Mouse (Mus musculus) CH12.LX (cell line): Measurements from ENCODE around the gene Itih4. TPM values are rescaled to one million over a fixed set of nuclear protein-coding genes. Genes with fewer than 3 reads are reported as not detected.
A peak's percentile ranks its signal among the peaks of the same experiment; 100 is the strongest.

Source experiments
- DNase-seq: peaks from one replicate; pipeline ENCODE4 v3.0.0-alpha.2; 2013; ENCODE audit errors: extremely low read depth
- H3K27ac ChIP-seq: 2 replicates; pipeline ENCODE4 v1.5.1; 2012; ENCODE audit warnings: low read depth, mild to moderate bottlenecking, control low read depth, moderate library complexity; ENCODE audit not compliant: insufficient read depth
- H3K27me3 ChIP-seq: replicated peaks from 2 replicates; pipeline ENCODE3; 2012; ENCODE audit warnings: inconsistent platforms
- H3K36me3 ChIP-seq, 2 experiments: replicated peaks in 1 of 2; 2 replicates each; pipeline versions ENCODE3 to v1.6.1; 2012; ENCODE audit warnings: inconsistent platforms in 1 of 2, low read length in 1 of 2, mild to moderate bottlenecking in 1 of 2, mixed read lengths in 1 of 2, moderate library complexity in 1 of 2; ENCODE audit not compliant: control insufficient read depth in 1 of 2, insufficient read depth in 1 of 2
- H3K4me1 ChIP-seq, 2 experiments: 2 replicates each; pipeline ENCODE4 v1.6.1; 2012; ENCODE audit warnings: inconsistent platforms in 1 of 2, moderate library complexity in 1 of 2; ENCODE audit not compliant: insufficient read depth in 2 of 2, control insufficient read depth in 1 of 2
- H3K4me2 ChIP-seq: 2 replicates; pipeline ENCODE4 v1.6.1; 2012; ENCODE audit warnings: low read depth, mild to moderate bottlenecking, control low read depth; ENCODE audit not compliant: poor library complexity, insufficient read depth, severe bottlenecking
- H3K4me3 ChIP-seq, 3 experiments: fragments of 150-350 bp in 1 of 3; sonication (generic) in 1 of 3; replicated peaks in 1 of 3; 2 replicates each; pipeline versions ENCODE3 to v1.5.1; 2011 to 2012; ENCODE audit warnings: low read depth in 2 of 3, low read length in 2 of 3, mild to moderate bottlenecking in 2 of 3, moderate library complexity in 2 of 3, control low read depth in 1 of 3, improper control_type of control experiment in 1 of 3, inconsistent platforms in 1 of 3, mixed read lengths in 1 of 3; ENCODE audit not compliant: poor library complexity in 1 of 3
- H3K79me2 ChIP-seq: replicated peaks from 2 replicates; pipeline ENCODE4 v1.6.1; 2012; ENCODE audit warnings: mild to moderate bottlenecking, moderate library complexity; ENCODE audit not compliant: control insufficient read depth, poor library complexity, insufficient read depth, severe bottlenecking; ENCODE audit errors: extremely low read depth
- H3K9ac ChIP-seq: 2 replicates; pipeline ENCODE4 v1.6.1; 2012; ENCODE audit warnings: low read depth, mild to moderate bottlenecking, control low read depth, moderate library complexity; ENCODE audit not compliant: insufficient read depth
- H3K9me3 ChIP-seq: replicated peaks from 2 replicates; pipeline ENCODE3; 2012; ENCODE audit warnings: low read length, inconsistent platforms, mixed read lengths
- BHLHE40 ChIP-seq: IDR thresholded peaks from 2 replicates; pipeline ENCODE4 v1.6.1; 2011; ENCODE audit warnings: mild to moderate bottlenecking, low read depth, low read length, improper control_type of control experiment
- CHD1 ChIP-seq: IDR thresholded peaks from 2 replicates; pipeline ENCODE4 v1.6.1; 2012; ENCODE audit warnings: low read depth, low read length, improper control_type of control experiment, inconsistent platforms
- CTCF ChIP-seq, 2 experiments: IDR thresholded peaks in 1 of 2; conservative IDR thresholded peaks in 1 of 2; 2 replicates each; pipeline ENCODE4 v1.5.1; 2011 to 2012; ENCODE audit warnings: low read depth in 2 of 2, low read length in 2 of 2, improper control_type of control experiment in 1 of 2, inconsistent platforms in 1 of 2, mild to moderate bottlenecking in 1 of 2, moderate library complexity in 1 of 2
- ETS1 ChIP-seq: conservative IDR thresholded peaks from 2 replicates; pipeline ENCODE4 v1.6.1; 2012; ENCODE audit warnings: low read depth, mild to moderate bottlenecking, inconsistent platforms, low read length, improper control_type of control experiment, moderate library complexity
- JUN ChIP-seq: IDR thresholded peaks from 2 replicates; pipeline ENCODE4 v1.6.1; 2011; ENCODE audit warnings: low read depth, mild to moderate bottlenecking, low read length, improper control_type of control experiment, moderate library complexity; ENCODE audit not compliant: insufficient read depth
- JUND ChIP-seq: conservative IDR thresholded peaks from 2 replicates; pipeline ENCODE4 v1.6.1; 2011; ENCODE audit warnings: low read depth, low read length, improper control_type of control experiment
- KAT2A ChIP-seq: IDR thresholded peaks from 2 replicates; pipeline ENCODE4 v1.6.1; 2012; ENCODE audit warnings: low read length, improper control_type of control experiment, inconsistent platforms; ENCODE audit not compliant: insufficient replicate concordance
- MAFK ChIP-seq: IDR thresholded peaks from 2 replicates; pipeline ENCODE4 v1.6.1; 2011; ENCODE audit warnings: low read length, improper control_type of control experiment; ENCODE audit not compliant: insufficient replicate concordance
- MAX ChIP-seq: IDR thresholded peaks from 2 replicates; pipeline ENCODE4 v1.6.1; 2011; ENCODE audit warnings: low read length, improper control_type of control experiment
- MEF2A ChIP-seq: IDR thresholded peaks from 2 replicates; pipeline ENCODE4 v1.6.1; 2014; ENCODE audit warnings: low read depth, mild to moderate bottlenecking, inconsistent platforms, low read length, improper control_type of control experiment, borderline replicate concordance
- MXI1 ChIP-seq: IDR thresholded peaks from 2 replicates; pipeline ENCODE4 v1.6.1; 2011; ENCODE audit warnings: mild to moderate bottlenecking, low read depth, low read length, improper control_type of control experiment
- MYC ChIP-seq: IDR thresholded peaks from 2 replicates; pipeline ENCODE4 v1.6.1; 2011; ENCODE audit warnings: low read depth, mild to moderate bottlenecking, improper control_type of control experiment, low read length
- NELFE ChIP-seq: IDR thresholded peaks from 2 replicates; pipeline ENCODE4 v1.6.1; 2011; ENCODE audit warnings: low read depth, low read length, improper control_type of control experiment
- NRF1 ChIP-seq: IDR thresholded peaks from 2 replicates; pipeline ENCODE4 v1.6.1; 2014; ENCODE audit warnings: low read depth, mild to moderate bottlenecking, inconsistent platforms, low read length, improper control_type of control experiment, moderate library complexity
- PAX5 ChIP-seq: IDR thresholded peaks from 2 replicates; pipeline ENCODE4 v1.6.1; 2012; ENCODE audit warnings: low read length, inconsistent platforms, mixed read lengths
- POLR2A ChIP-seq: IDR thresholded peaks from 2 replicates; pipeline ENCODE4 v1.6.1; 2011; ENCODE audit warnings: low read depth, mild to moderate bottlenecking, improper control_type of control experiment, low read length
- POLR2AphosphoS2 ChIP-seq: IDR thresholded peaks from 2 replicates; pipeline ENCODE4 v1.6.1; 2011; ENCODE audit warnings: low read depth, low read length, improper control_type of control experiment
- RCOR1 ChIP-seq: conservative IDR thresholded peaks from 2 replicates; pipeline ENCODE4 v1.6.1; 2012; ENCODE audit warnings: low read depth, mild to moderate bottlenecking, inconsistent platforms, low read length, improper control_type of control experiment
- SIN3A ChIP-seq: IDR thresholded peaks from 2 replicates; pipeline ENCODE4 v1.6.1; 2012; ENCODE audit warnings: low read length, improper control_type of control experiment, inconsistent platforms
- SMC3 ChIP-seq: IDR thresholded peaks from 2 replicates; pipeline ENCODE4 v1.6.1; 2011; ENCODE audit warnings: low read depth, low read length, improper control_type of control experiment
- TBP ChIP-seq: conservative IDR thresholded peaks from 2 replicates; pipeline ENCODE4 v1.6.1; 2011; ENCODE audit warnings: low read depth, low read length, improper control_type of control experiment
- TCF12 ChIP-seq: IDR thresholded peaks from 2 replicates; pipeline ENCODE4 v1.6.1; 2014; ENCODE audit warnings: low read depth, mild to moderate bottlenecking, inconsistent platforms, low read length, improper control_type of control experiment
- UBTF ChIP-seq: IDR thresholded peaks from 2 replicates; pipeline ENCODE4 v1.6.1; 2012; ENCODE audit warnings: low read depth, mild to moderate bottlenecking, inconsistent platforms, low read length, improper control_type of control experiment, moderate library complexity
- USF1 ChIP-seq: IDR thresholded peaks from 2 replicates; pipeline ENCODE4 v1.6.1; 2014; ENCODE audit warnings: low read depth, mild to moderate bottlenecking, inconsistent platforms, low read length, improper control_type of control experiment
- ZC3H11A ChIP-seq: IDR thresholded peaks from 2 replicates; pipeline ENCODE4 v1.6.1; 2012; ENCODE audit warnings: low read depth, mild to moderate bottlenecking, inconsistent platforms, low read length, improper control_type of control experiment
- ZKSCAN1 ChIP-seq: IDR thresholded peaks from 2 replicates; pipeline ENCODE4 v1.6.1; 2012; ENCODE audit warnings: low read depth, inconsistent platforms, low read length, improper control_type of control experiment, borderline replicate concordance
- ZMIZ1 ChIP-seq: IDR thresholded peaks from 2 replicates; pipeline ENCODE4 v1.6.1; 2012; ENCODE audit warnings: low read depth, mild to moderate bottlenecking, inconsistent platforms, low read length, improper control_type of control experiment
- ZNF384 ChIP-seq: IDR thresholded peaks from 2 replicates; pipeline ENCODE4 v1.6.1; 2012; ENCODE audit warnings: low read depth, low read length, improper control_type of control experiment, inconsistent platforms
- dilution Hi-C: fragments of 300-500 bp; cut with MboI; formaldehyde crosslinking; loops from 2 replicates; pipeline ENCODE4 v1.14.3; 2020; ENCODE audit warnings: low sequenced_read_pairs; ENCODE audit not compliant: extremely low pct_unique_long_range_greater_than_20kb, extremely low pct_ligation_motif_present
- in situ Hi-C: fragments of 300-500 bp; cut with MboI; formaldehyde crosslinking; loops from 3 replicates; pipeline ENCODE4 v1.14.3; 2019; ENCODE audit warnings: low sequenced_read_pairs, low pct_ligation_motif_present, low pct_unique_long_range_greater_than_20kb, mixed read lengths
- polyA plus RNA-seq: library from polyadenylated mRNA; unstranded; fragments of >175 nt; gene quantifications from 2 replicates; pipeline ENCODE4 v1.2.1, GENCODE M21; 2012; ENCODE audit warnings: low read depth; ENCODE audit not compliant: insufficient read length
- total RNA-seq, 2 experiments: library from RNA; depleted of rRNA; stranded (reverse); fragments of 300-350 nt in 1 of 2; fragments of >200 nt in 1 of 2; gene quantifications; 2 replicates each; pipeline ENCODE4 v1.2.3; 2012 to 2014

Gene Itih4
- total and polyA plus RNA-seq, 3 experiments = not detected

DNA sequence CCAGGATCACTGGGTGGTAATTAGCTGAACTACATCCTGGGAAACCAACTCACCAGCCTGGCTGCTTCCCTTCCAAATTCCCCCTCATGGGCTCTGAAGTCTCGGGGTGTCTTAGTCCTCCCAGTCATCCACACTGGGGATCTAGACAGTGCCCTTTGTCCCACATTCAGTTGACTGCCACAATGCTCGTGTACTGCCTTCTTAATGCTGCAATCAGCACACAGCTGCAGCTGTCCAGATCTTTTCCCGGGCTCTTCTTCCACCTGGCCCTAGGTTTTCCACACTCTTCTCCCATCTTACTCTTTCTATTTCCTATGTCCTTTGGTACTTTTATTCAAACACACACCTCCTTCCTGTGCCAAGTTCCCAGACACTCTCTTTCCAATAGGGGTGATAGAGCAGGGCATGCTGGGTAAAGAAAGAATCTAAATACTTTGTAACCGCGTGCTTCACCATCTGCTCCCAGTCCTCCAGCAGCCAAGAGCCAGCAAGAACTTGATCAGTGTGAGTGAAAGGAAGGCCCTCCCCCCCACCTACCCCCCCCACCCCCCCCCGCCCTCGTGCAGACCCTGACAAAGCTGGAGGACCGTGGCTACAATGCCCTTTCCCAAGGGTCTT is 35.9 kb downstream of the Itih4 start:
- dilution Hi-C loops = no loop called here
- in situ Hi-C loops = no loop called here
- Histone ChIP-seq H3K4me3 (no peak overlapping the region), H3K79me2 (no peaks in the 10 kb centered on the region), H3K9me3 (no peaks in the 10 kb centered on the region), H3K27me3 (peaks cover 23% of the 10 kb centered on the region), H3K9ac (no peak overlapping the region), H3K4me2 (no peak overlapping the region), H3K27ac (no peak overlapping the region), H3K4me1 (peaks cover 2 to 11% of the 10 kb centered on the region in 2 experiments; a peak in 3 of 4 replicates), H3K36me3 (no peaks in the 10 kb centered on the region)
- no peak for TF ChIP-seq UBTF
- TF ChIP-seq MXI1 = no peak
- TF ChIP-seq BHLHE40 = no peak
- TF ChIP-seq SMC3 = no peak
- no peak for TF ChIP-seq CHD1
- TF ChIP-seq MYC = no peak
- no peak for TF ChIP-seq NELFE
- TF ChIP-seq JUN = no peak
- TF ChIP-seq TBP = peak; percentile 86; the same call in 1 of the 2 replicates
- no peak for TF ChIP-seq CTCF (conservative IDR thresholded peaks at IDR 0.05 in 1 of 2, IDR thresholded peaks at IDR 0.05 in 1 of 2; ENCODE audit: low read depth in 2 of 2, low read length in 2 of 2)
- no peak for TF ChIP-seq ZNF384
- TF ChIP-seq POLR2A = peak; percentile 53
- no peak for TF ChIP-seq JUND
- TF ChIP-seq NRF1 = no peak
- no peak for TF ChIP-seq SIN3A
- peak; percentile 83; the same call in 1 of the 2 replicates for TF ChIP-seq ZMIZ1
- TF ChIP-seq ZC3H11A = no peak
- no peak for DNase-seq

DNA sequence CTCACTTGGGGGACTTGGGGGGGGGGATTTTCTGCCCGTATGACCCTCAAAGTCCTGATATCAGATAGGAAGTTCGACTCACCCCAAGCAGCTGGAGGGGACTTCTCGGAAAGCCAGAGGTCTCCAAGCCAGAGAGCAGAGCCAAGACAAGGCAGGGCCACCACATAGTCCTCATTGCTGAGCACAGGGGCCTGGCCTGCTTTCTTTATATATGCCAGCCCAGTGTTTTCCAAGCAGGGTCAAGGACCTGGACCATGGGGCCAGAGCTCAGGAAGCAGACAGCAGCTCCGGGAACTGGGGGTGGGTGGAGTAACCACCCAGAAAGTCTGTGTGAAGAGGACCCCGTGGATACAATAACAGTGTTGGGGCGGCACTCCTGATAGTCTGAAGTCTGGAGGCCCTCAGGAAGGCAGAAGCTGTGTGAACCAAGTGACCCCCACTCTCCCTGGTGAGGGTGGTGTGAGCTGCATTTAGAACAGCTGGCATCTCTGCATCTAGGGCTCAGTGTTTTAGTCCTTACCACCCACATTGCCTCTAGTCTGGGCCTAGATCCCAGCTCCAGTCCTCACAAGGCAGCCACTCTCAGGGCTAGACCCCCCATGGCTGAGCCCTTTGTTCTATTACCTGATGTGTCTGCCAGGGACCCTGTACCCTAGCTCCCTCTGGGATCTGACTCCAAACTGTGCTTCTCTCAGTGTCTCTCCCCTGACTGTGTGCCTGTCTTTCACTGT is 37.3 kb downstream of the Itih4 start, which contains the start of gene Itih3:
Gene Itih3, minus strand, starts transcription at position 386 of the 731 bp plus-strand sequence.
- H3K4me1 ChIP-seq = peaks cover 2 to 11% of the 10 kb centered on the region in 2 experiments; a peak in 3 of 4 replicates
- no peak within 1 kb of the TSS for H3K4me2 ChIP-seq
- no peaks in the 10 kb centered on the region for H3K36me3 ChIP-seq
- no peak for TF ChIP-seq PAX5
- TF ChIP-seq SMC3 = no peak
- TF ChIP-seq ZMIZ1 = no peak
- TF ChIP-seq POLR2AphosphoS2 = no peak
- TF ChIP-seq MEF2A = no peak
- no peak for TF ChIP-seq ETS1
- no peak for TF ChIP-seq MAX
- TF ChIP-seq ZKSCAN1 = no peak
- TF ChIP-seq POLR2A = no peak
- TF ChIP-seq USF1 = no peak
- TF ChIP-seq ZNF384 = no peak
- TF ChIP-seq KAT2A = no peak
- TF ChIP-seq BHLHE40 = no peak
- no peak for TF ChIP-seq JUND
- TF ChIP-seq MXI1 = no peak
- no peak for TF ChIP-seq TCF12
- no peak for TF ChIP-seq MAFK
- no peak for TF ChIP-seq RCOR1
- no peak within 1 kb of the TSS for H3K4me3 ChIP-seq
- in situ Hi-C loops (no loop called here), dilution Hi-C loops (no loop called here)
- peaks cover 3% of the 10 kb centered on the region for H3K9me3 ChIP-seq
- no peaks in the 10 kb centered on the region for H3K79me2 ChIP-seq
- H3K27me3 ChIP-seq = peaks cover 20% of the 10 kb centered on the region
- no peak within 1 kb of the TSS for H3K9ac ChIP-seq
- no peak for DNase-seq
- no peak within 1 kb of the TSS for H3K27ac ChIP-seq
